Mouse (Mus musculus) heart, embryonic 14.5 days (tissue): ENCODE measurements around the gene Il1rap. TPM values are rescaled to one million over a fixed set of nuclear protein-coding genes. Genes with fewer than 3 reads are reported as not detected.

Experiments
- ATAC-seq: fragments of 200-750 bp; cut with Nextera tagmentation; 2 replicates; pipeline ENCODE4 v1.8.0; 2017; ENCODE audit warnings: low read depth, moderate TSS enrichment; ENCODE audit not compliant: insufficient number of reproducible peaks, insufficient read depth, low FRiP score
- H3K27ac ChIP-seq, 2 experiments: fragments of 200-500 bp in 1 of 2; fragments of 300-500 bp in 1 of 2; sonication (generic) in 1 of 2; replicated peaks in 1 of 2; 2 replicates each; pipeline ENCODE4 v1.5.1; 2012 to 2014; ENCODE audit warnings: low read depth in 2 of 2, low read length in 2 of 2, control low read depth in 1 of 2, mild to moderate bottlenecking in 1 of 2, mixed read lengths in 1 of 2; ENCODE audit not compliant: control insufficient read depth in 1 of 2, insufficient read depth in 1 of 2
- H3K27me3 ChIP-seq: fragments of 300-500 bp; sonication (generic); 2 replicates; pipeline ENCODE4 v1.6.1; 2014; ENCODE audit warnings: mild to moderate bottlenecking, low read length, control low read depth; ENCODE audit not compliant: control insufficient read depth, insufficient read depth
- H3K36me3 ChIP-seq: fragments of 300-500 bp; sonication (generic); 2 replicates; pipeline ENCODE4 v1.6.1; 2014; ENCODE audit warnings: mild to moderate bottlenecking, control low read depth, low read length, mixed read lengths; ENCODE audit not compliant: control insufficient read depth, insufficient read depth
- H3K4me1 ChIP-seq, 2 experiments: fragments of 200-500 bp in 1 of 2; fragments of 300-500 bp in 1 of 2; sonication (generic) in 1 of 2; 2 replicates each; pipeline ENCODE4 v1.6.1; 2012 to 2014; ENCODE audit warnings: low read length in 2 of 2, control low read depth in 1 of 2, mixed read lengths in 1 of 2; ENCODE audit not compliant: control insufficient read depth in 2 of 2, insufficient read depth in 2 of 2
- H3K4me2 ChIP-seq: fragments of 300-500 bp; sonication (generic); 2 replicates; pipeline ENCODE4 v1.6.1; 2014; ENCODE audit warnings: mild to moderate bottlenecking, low read length
- H3K4me3 ChIP-seq, 2 experiments: fragments of 200-500 bp in 1 of 2; fragments of 300-500 bp in 1 of 2; sonication (generic) in 1 of 2; 2 replicates each; pipeline ENCODE4 v1.5.1; 2012 to 2014; ENCODE audit warnings: low read length in 2 of 2, mild to moderate bottlenecking in 2 of 2, control low read depth in 1 of 2, low read depth in 1 of 2, moderate library complexity in 1 of 2; ENCODE audit not compliant: control insufficient read depth in 1 of 2, insufficient read depth in 1 of 2
- H3K9ac ChIP-seq: fragments of 300-500 bp; sonication (generic); 2 replicates; pipeline ENCODE4 v1.6.1; 2014; ENCODE audit warnings: mild to moderate bottlenecking, low read length
- H3K9me3 ChIP-seq: fragments of 300-500 bp; sonication (generic); 2 replicates; pipeline ENCODE4 v1.6.1; 2016; ENCODE audit warnings: low read length, control low read depth; ENCODE audit not compliant: control insufficient read depth
- WGBS: fragments of 180-500 bp; shearing (Covaris S2); extraction: QIAGEN DNeasy Blood & Tissue Kit; methylation state at CpG from one replicate; pipeline ENCODE4 v1.1.7; 2014; 5-methylcytosine and 5-hydroxymethylcytosine counted together
- polyA plus RNA-seq: library from polyadenylated mRNA; unstranded; fragments of >200 nt; fragmentation: Nextera tagmentation; extraction: Ambion mirVana; gene quantifications from 2 replicates; pipeline ENCODE4 v1.2.1, GENCODE M21; 2014

The Il1rap gene
- polyA plus RNA-seq, 1 experiment from 2014 or later: 7.2 TPM

GRCm38 (mm10) chr16:26662722-26663436, 81.4 kb downstream of the Il1rap start:
- H3K36me3 ChIP-seq: no peaks in the 10 kb centered on the region
- WGBS: 86% methylated on average over 7 of the region's 7 CpGs
- H3K4me1 ChIP-seq: no peaks in the 10 kb centered on the region
- no peaks in the 10 kb centered on the region for H3K27me3 ChIP-seq
- no peak overlapping the region for H3K4me3 ChIP-seq
- no peaks in the 10 kb centered on the region for H3K9me3 ChIP-seq
- H3K4me2 ChIP-seq: no peak overlapping the region
- no peak overlapping the region for H3K9ac ChIP-seq
- H3K27ac ChIP-seq: no peak overlapping the region
- ATAC-seq: no peak

- no peaks in the 10 kb centered on the region for H3K9me3 ChIP-seq
- 81% methylated on average over 2 of the region's 2 CpGs for WGBS
- ATAC-seq: no peak
- H3K4me1 ChIP-seq: no peaks in the 10 kb centered on the region
- no peak overlapping the region for H3K4me3 ChIP-seq
- no peak overlapping the region for H3K27ac ChIP-seq
- H3K27me3 ChIP-seq: no peaks in the 10 kb centered on the region
- no peak overlapping the region for H3K9ac ChIP-seq
- no peaks in the 10 kb centered on the region for H3K36me3 ChIP-seq
- H3K4me2 ChIP-seq: no peak overlapping the region
Measured at GRCm38 (mm10) chr16:26666401-26666800, 84.9 kb downstream of the Il1rap start.

DNA sequence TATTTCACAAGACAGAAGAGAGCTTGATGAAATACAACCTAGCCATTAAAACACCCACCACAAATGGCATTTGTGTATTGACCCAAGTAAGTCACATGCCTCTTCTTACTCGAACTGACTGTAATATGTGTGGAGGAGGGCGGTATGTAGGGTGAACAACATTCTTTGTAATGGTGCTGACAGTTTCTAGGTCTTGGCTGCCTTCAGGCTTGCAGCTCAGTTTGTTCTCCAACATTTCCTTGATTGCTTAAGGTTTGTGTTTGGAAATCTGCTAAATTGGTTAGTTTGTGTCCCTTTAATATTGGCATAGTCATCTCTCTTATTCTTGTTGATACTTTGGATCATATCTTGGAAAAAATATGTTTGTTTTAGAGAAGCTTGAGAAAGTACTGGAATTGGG, 87.6 kb downstream of the Il1rap start:
- no peak for ATAC-seq
- Histone ChIP-seq H3K36me3 (no peaks in the 10 kb centered on the region), H3K27me3 (no peaks in the 10 kb centered on the region), H3K4me2 (no peak overlapping the region), H3K4me1 (no peaks in the 10 kb centered on the region), H3K9me3 (no peaks in the 10 kb centered on the region), H3K4me3 (no peak overlapping the region), H3K27ac (no peak overlapping the region), H3K9ac (no peak overlapping the region)
- 55% methylated on average over 2 of the region's 2 CpGs for WGBS

GRCm38 (mm10) chr16:26680381-26680780, 98.9 kb downstream of the Il1rap start:
- no peak overlapping the region for H3K4me2 ChIP-seq
- no peaks in the 10 kb centered on the region for H3K27me3 ChIP-seq
- H3K4me1 ChIP-seq: no peaks in the 10 kb centered on the region
- no peak overlapping the region for H3K27ac ChIP-seq
- no peak overlapping the region for H3K4me3 ChIP-seq
- no peaks in the 10 kb centered on the region for H3K36me3 ChIP-seq
- no peak overlapping the region for H3K9ac ChIP-seq
- no peak for ATAC-seq
- H3K9me3 ChIP-seq: no peaks in the 10 kb centered on the region
- 88% methylated on average over 2 of the region's 2 CpGs for WGBS

- Histone ChIP-seq H3K9ac (no peak overlapping the region), H3K4me1 (no peaks in the 10 kb centered on the region), H3K36me3 (no peaks in the 10 kb centered on the region), H3K4me2 (no peak overlapping the region), H3K9me3 (no peaks in the 10 kb centered on the region), H3K27ac (no peak overlapping the region), H3K27me3 (no peaks in the 10 kb centered on the region), H3K4me3 (no peak overlapping the region)
- WGBS: 75% methylated on average over 2 of the region's 2 CpGs
- no peak for ATAC-seq
Measured at GRCm38 (mm10) chr16:26689771-26690170, 108.3 kb downstream of the Il1rap start.

GRCm38 (mm10) chr16:26691294-26691693, 109.8 kb downstream of the Il1rap start:
- Histone ChIP-seq H3K9ac (no peak overlapping the region), H3K27me3 (no peaks in the 10 kb centered on the region), H3K36me3 (no peaks in the 10 kb centered on the region), H3K4me1 (no peaks in the 10 kb centered on the region), H3K9me3 (no peaks in the 10 kb centered on the region), H3K27ac (no peak overlapping the region), H3K4me2 (no peak overlapping the region), H3K4me3 (no peak overlapping the region)
- no peak for ATAC-seq
- 65% methylated on average over 11 of the region's 11 CpGs for WGBS

DNA sequence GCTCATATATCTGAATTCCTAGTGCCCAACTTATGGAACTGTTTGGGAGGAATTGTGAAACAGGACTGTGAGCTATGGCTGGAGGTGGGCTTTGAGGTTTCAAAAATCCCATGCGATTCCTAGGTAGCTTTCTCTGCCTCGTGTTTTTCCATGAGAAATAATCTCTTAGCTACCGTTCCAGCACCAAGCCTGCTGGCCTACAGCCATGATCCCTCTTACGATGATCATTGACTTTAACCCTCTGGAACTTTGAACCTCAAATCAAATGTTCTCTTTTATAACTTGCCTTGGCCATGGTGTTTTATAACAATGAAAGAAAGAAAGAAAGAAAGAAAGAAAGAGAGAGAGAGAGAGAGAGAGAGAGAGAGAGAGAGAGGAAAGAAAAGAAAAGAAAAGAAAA, 116.6 kb downstream of the Il1rap start:
- no peaks in the 10 kb centered on the region for H3K27me3 ChIP-seq
- H3K9ac ChIP-seq: no peak overlapping the region
- no peak overlapping the region for H3K4me2 ChIP-seq
- H3K4me3 ChIP-seq: no peak overlapping the region
- H3K27ac ChIP-seq: no peak overlapping the region
- 80% methylated on average over 4 of the region's 4 CpGs for WGBS
- no peaks in the 10 kb centered on the region for H3K9me3 ChIP-seq
- H3K4me1 ChIP-seq: no peaks in the 10 kb centered on the region
- H3K36me3 ChIP-seq: no peaks in the 10 kb centered on the region
- ATAC-seq: no peak
